Mouse (Mus musculus): ENCODE measurements around the gene 3300002I08Rik.

GRCm38 (mm10) chr2:150307183-150307773, 55.3 kb downstream of the 3300002I08Rik start:
- TF ChIP-seq CTCF (IDR thresholded peaks at IDR 0.05; ENCODE audit: insufficient read depth, low read depth, low read length) = no peak
- TF ChIP-seq POLR2A (IDR thresholded peaks at IDR 0.05; ENCODE audit: insufficient read depth, low read depth, low read length) = no peak
